Mouse (Mus musculus): ENCODE data around the gene Urah. TPM values are rescaled to one million over a fixed set of nuclear protein-coding genes. Genes with fewer than 3 reads are reported as not detected.
A peak's percentile ranks its signal among the peaks of the same experiment; 100 is the strongest.

Urah gene
- total RNA-seq, 1 experiment from 2014 or later: 31.0 TPM

DNA sequence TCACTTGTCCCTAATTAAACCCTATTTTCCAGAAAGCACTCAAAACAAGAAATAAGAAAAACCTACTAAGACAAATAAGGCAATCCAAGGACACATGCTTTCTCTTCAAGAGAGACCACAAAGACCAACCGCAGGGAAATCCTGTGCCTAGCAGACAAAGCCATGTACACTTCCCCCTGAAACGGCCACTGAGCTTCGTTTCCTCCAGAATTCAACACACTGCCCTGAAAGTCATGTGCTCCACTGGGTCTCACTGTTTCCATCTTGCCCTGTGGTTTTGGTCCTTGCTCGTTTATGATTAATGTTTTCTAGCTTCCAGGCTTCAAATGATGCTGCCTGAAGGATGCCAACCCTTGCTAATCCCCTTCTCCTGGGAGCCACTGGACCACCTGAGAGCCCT, 39.4 kb downstream of the Urah start:
- no peak for DNase-seq

- no peak for DNase-seq
Observed at GRCm38 (mm10) chr7:140877364-140877763, 42.5 kb downstream of the Urah start.

DNA sequence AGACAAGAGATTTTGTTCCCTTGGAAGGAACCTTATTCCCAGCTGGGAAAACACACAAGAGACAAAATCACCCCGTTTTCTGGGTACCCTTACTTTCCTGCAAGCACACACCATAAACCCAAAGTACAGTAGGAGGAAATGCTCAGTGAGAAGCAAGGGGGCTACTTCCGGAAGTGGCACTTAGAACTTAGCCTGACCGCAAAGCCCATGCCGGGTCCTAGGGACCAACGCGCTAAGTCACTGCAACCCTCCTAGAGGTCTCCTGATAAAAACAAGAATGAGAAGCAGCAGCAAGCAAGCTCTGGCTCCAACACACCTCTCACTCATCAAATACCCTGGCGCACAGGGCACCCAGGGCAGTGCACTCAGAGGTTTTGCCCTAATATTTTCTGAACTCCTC, 44.5 kb downstream of the Urah start:
- no peak for DNase-seq

GRCm38 (mm10) chr7:140880419-140880818, 45.6 kb downstream of the Urah start:
- no peak for DNase-seq

GRCm38 (mm10) chr7:140880865-140881515, 46.2 kb downstream of the Urah start:
- no peak for DNase-seq

GRCm38 (mm10) chr7:140881696-140882468, 47.1 kb downstream of the Urah start, which contains the start of the genes Psmd13 and Sirt3:
Gene Psmd13 (plus strand): TSS chr7:140881968.
Gene Sirt3 (minus strand): TSS chr7:140882309.
- DNase-seq: peak; percentile 97

DNA sequence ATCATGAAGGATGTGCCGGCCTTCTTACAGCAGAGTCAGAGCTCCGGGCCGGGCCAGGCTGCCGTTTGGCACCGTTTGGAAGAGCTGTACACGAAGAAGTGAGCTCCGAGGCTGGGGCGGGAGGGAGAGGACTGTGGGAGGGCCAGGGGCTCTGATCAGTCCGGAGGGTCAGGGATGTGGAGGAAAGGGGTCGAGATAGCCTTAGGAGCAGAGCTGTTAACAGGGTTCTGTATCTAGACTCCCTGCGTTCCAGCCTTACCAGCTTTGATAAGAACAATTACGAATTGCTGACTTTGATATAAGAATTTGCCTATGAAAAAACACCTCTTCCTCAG, 47.6 kb downstream of the Urah start:
- DNase-seq: no peak

Other genes starting within 250 kb of the Urah start
- not detected in 2 replicates for gene Olfr46, start 233.7 kb upstream of the Urah start, total RNA-seq (2021)
- gene Olfr61, start 206.0 kb upstream of the Urah start, total RNA-seq (2021): not detected in 2 replicates
- gene Olfr53, start 188.6 kb upstream of the Urah start, total RNA-seq (2021): not detected in 2 replicates
- gene Olfr539, start 175.1 kb upstream of the Urah start, total RNA-seq (2021): not detected in 2 replicates
- gene Olfr45, start 153.1 kb upstream of the Urah start, total RNA-seq (2021): not detected in 2 replicates
- not detected in 2 replicates for gene Olfr541, start 137.8 kb upstream of the Urah start, total RNA-seq (2021)
- gene Cyp2e1, start 71.3 kb upstream of the Urah start, total RNA-seq (2021): 83.0 and 573 TPM in 2 replicates
- not detected in 2 replicates for gene Syce1, start 47.2 kb upstream of the Urah start, total RNA-seq (2021)
- gene Zfp941, start 12.8 kb upstream of the Urah start, total RNA-seq (2021): 1.9 and 2.6 TPM in 2 replicates
- gene Scgb1c1, start 10.5 kb downstream of the Urah start, total RNA-seq (2021): not detected in 2 replicates
- not detected in 2 replicates for gene Odf3, start 12.8 kb downstream of the Urah start, total RNA-seq (2021)
- gene Gm45785, start 21.3 kb downstream of the Urah start, total RNA-seq (2021): 0.89 TPM in 1 of 2 replicates, not detected in the other
- 44.8 and 61.1 TPM in 2 replicates for gene Ric8a, start 21.9 kb downstream of the Urah start, total RNA-seq (2021)
- gene Bet1l, start 22.6 kb downstream of the Urah start, total RNA-seq (2021): 27.4 and 32.1 TPM in 2 replicates
- 114 TPM in 2 replicates for gene Psmd13, start 47.0 kb downstream of the Urah start, total RNA-seq (2021)
- gene Sirt3, start 47.3 kb downstream of the Urah start, total RNA-seq (2021): 63.5 and 64.7 TPM in 2 replicates
- gene Cox8b, start 65.4 kb downstream of the Urah start, total RNA-seq (2021): 3,010 and 3,145 TPM in 2 replicates
- gene Nlrp6, start 85.9 kb downstream of the Urah start, total RNA-seq (2021): 1.5 and 6.6 TPM in 2 replicates
- gene Pgghg, start 106.4 kb downstream of the Urah start, total RNA-seq (2021): 26.9 and 28.9 TPM in 2 replicates
- gene Ifitm5, start 115.3 kb downstream of the Urah start, total RNA-seq (2021): 0.63 and 1.4 TPM in 2 replicates
- gene Gm45717, start 120.9 kb downstream of the Urah start, total RNA-seq (2021): 1.1 TPM in 1 of 2 replicates, not detected in the other
- gene Ifitm2, start 121.0 kb downstream of the Urah start, total RNA-seq (2021): 458 and 515 TPM in 2 replicates
- gene Ifitm1, start 132.2 kb downstream of the Urah start, total RNA-seq (2021): 7.3 and 13.5 TPM in 2 replicates
- 124 and 169 TPM in 2 replicates for gene Ifitm3, start 175.8 kb downstream of the Urah start, total RNA-seq (2021)
- 0.89 and 1.4 TPM in 2 replicates for gene Ifitm6, start 182.9 kb downstream of the Urah start, total RNA-seq (2021)
- gene Gm17387, start 194.1 kb downstream of the Urah start, total RNA-seq (2021): not detected in 2 replicates
- 1.4 and 2.7 TPM in 2 replicates for gene B4galnt4, start 226.1 kb downstream of the Urah start, total RNA-seq (2021)
- gene Pkp3, start 243.2 kb downstream of the Urah start, total RNA-seq (2021): 0.96 and 3.5 TPM in 2 replicates

All from adrenal gland, postnatal 14 days (tissue).